Mouse (Mus musculus) myocyte (in vitro differentiated cells): Measurements from ENCODE around the gene Igsf3.

Source experiments
- CEBPB ChIP-seq: IDR thresholded peaks from 2 replicates; pipeline ENCODE4 v1.6.1; 2011; ENCODE audit warnings: mild to moderate bottlenecking, moderate library complexity; ENCODE audit not compliant: poor library complexity, insufficient read depth, severe bottlenecking
- MAX ChIP-seq: IDR thresholded peaks from one replicate; pipeline ENCODE4 v1.6.1; 2011; ENCODE audit warnings: low read depth, mild to moderate bottlenecking, control low read depth
- MYOD1 ChIP-seq, 3 experiments: IDR thresholded peaks; one replicate each; pipeline ENCODE4 v1.6.1; 2011; ENCODE audit warnings: control low read depth in 2 of 3, low read depth in 2 of 3, mild to moderate bottlenecking in 2 of 3, moderate library complexity in 1 of 3; ENCODE audit not compliant: insufficient read length in 2 of 3, control insufficient read depth in 1 of 3
- MYOG ChIP-seq, 3 experiments: IDR thresholded peaks; one replicate each; pipeline ENCODE4 v1.6.1; 2011; ENCODE audit warnings: control low read depth in 2 of 3, low read depth in 2 of 3, mild to moderate bottlenecking in 2 of 3; ENCODE audit not compliant: insufficient read length in 2 of 3, control insufficient read depth in 1 of 3, insufficient read depth in 1 of 3
- POLR2A ChIP-seq: IDR thresholded peaks from one replicate; pipeline ENCODE4 v1.6.1; 2011; ENCODE audit warnings: low read depth, mild to moderate bottlenecking, control low read depth, moderate library complexity; ENCODE audit not compliant: insufficient read length
- POLR2AphosphoS2 ChIP-seq: IDR thresholded peaks from one replicate; pipeline ENCODE4 v1.6.1; 2011; ENCODE audit warnings: low read depth, control low read depth; ENCODE audit not compliant: insufficient read length
- REST ChIP-seq: IDR thresholded peaks from one replicate; pipeline ENCODE4 v1.6.1; 2011; ENCODE audit warnings: mild to moderate bottlenecking, control low read depth, moderate library complexity; ENCODE audit not compliant: insufficient read depth, insufficient read length
- SRF ChIP-seq: IDR thresholded peaks from one replicate; pipeline ENCODE4 v1.6.1; 2011; ENCODE audit warnings: low read depth; ENCODE audit not compliant: control insufficient read depth, insufficient read length
- TCF12 ChIP-seq: IDR thresholded peaks from one replicate; pipeline ENCODE4 v1.6.1; 2011; ENCODE audit warnings: mild to moderate bottlenecking, control low read depth; ENCODE audit not compliant: poor library complexity, insufficient read depth, severe bottlenecking
- USF1 ChIP-seq: IDR thresholded peaks from one replicate; pipeline ENCODE4 v1.6.1; 2011; ENCODE audit warnings: low read depth, mild to moderate bottlenecking, control low read depth, moderate library complexity

DNA sequence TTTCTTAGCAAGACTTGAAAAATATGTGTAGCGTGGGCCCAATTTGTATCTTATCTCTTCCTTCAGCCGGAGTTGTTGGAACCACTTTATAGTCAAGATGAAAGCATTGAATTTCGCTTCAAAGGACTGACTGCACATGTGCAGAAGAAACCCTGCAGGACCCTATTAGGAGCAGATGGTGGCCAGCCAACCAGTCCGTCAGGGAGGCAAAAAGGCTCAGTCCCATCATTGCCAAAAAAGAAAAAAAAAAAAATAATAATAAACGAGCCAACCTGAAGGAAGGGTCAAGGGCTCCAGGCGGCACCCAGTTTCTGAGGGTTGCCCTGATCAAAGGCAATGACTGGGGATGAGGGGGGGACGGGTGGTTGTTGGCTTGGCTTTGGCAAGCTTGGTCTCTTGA, 83.7 kb downstream of the Igsf3 start:
- no peak for TF ChIP-seq POLR2A
- no peak for TF ChIP-seq USF1
- TF ChIP-seq MAX = no peak
- no peak for TF ChIP-seq TCF12
- TF ChIP-seq CEBPB = no peak
- TF ChIP-seq REST = no peak
- TF ChIP-seq MYOD1 (IDR thresholded peaks at IDR 0.05; ENCODE audit: control insufficient read depth in 1 of 3, insufficient read length in 2 of 3, low read depth in 2 of 3) = no peak
- no peak for TF ChIP-seq POLR2AphosphoS2
- TF ChIP-seq SRF = no peak
- no peak for TF ChIP-seq MYOG (IDR thresholded peaks at IDR 0.05; ENCODE audit: control insufficient read depth in 1 of 3, insufficient read depth in 1 of 3, insufficient read length in 2 of 3, low read depth in 2 of 3)
